Mouse (Mus musculus) bone marrow, adult 2 months (tissue): ENCODE measurements at regions not wholly inside any gene's neighbourhood (a gene's known extent, or its start where the extent isn't known, plus 50 kb on each side); places are given as distances from the start of the nearest gene placed in this dataset.

Experiments used
- CTCF ChIP-seq: fragments of 200-500 bp; IDR thresholded peaks from 2 replicates; pipeline ENCODE4 v1.5.1; 2011; ENCODE audit warnings: low read length, control low read depth; ENCODE audit not compliant: control insufficient read depth, insufficient read depth
- POLR2A ChIP-seq: fragments of 200-500 bp; IDR thresholded peaks from 2 replicates; pipeline ENCODE4 v1.6.1; 2011; ENCODE audit warnings: low read depth, mild to moderate bottlenecking, control low read depth, low read length, borderline replicate concordance; ENCODE audit not compliant: control insufficient read depth

- TF ChIP-seq POLR2A (no peak), CTCF (no peak)
Observed at GRCm38 (mm10) chr10:26540189-26540588, 164.4 kb upstream of the L3mbtl3 start.
